Mouse (Mus musculus) kidney, adult 11 months (tissue): ENCODE data around the gene Nfkbil1.

Experiments used
- DNase-seq: peaks from one replicate; pipeline ENCODE4 v3.0.0; 2022

Nfkbil1 gene

DNA sequence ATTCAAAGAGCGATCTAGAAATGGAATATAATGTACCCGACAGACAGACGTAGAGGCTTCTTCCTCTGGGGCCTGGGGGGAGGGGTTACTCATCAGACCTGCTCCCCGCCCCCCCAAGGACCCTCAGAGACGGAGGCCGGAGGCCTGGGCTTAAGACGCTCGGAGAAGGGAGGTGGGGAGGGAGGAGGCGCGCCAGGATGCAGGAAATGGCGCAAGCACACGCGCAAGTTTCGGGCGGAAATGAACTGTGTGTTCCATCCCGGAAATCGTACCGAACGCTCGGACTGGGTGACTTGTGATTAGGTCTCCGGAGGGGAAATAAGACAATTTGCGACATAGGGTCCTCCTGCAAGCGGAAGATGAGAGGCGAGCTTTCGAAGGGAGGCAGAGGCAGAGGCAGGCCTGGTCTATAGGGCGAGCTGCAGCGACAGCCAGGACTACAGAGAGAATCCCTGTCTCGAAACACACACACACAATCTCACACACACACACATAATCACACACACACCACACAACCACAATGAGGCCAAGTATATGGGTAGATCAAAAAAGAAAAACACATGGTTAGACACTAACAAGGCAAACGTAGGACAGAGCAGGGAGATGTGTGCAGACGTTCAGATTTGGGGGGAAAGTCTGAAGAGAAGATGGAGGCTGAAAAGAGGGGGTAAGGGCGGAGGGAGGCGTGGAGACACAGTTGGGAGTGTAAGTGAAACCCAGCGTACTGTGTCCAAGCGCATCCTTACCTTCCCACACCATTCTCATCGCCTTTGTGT is at the start of gene Nfkbil1:
Gene Nfkbil1, minus strand, starts transcription at position 179 of the 776 bp plus-strand sequence.
- DNase-seq, result peak; percentile 92

DNA sequence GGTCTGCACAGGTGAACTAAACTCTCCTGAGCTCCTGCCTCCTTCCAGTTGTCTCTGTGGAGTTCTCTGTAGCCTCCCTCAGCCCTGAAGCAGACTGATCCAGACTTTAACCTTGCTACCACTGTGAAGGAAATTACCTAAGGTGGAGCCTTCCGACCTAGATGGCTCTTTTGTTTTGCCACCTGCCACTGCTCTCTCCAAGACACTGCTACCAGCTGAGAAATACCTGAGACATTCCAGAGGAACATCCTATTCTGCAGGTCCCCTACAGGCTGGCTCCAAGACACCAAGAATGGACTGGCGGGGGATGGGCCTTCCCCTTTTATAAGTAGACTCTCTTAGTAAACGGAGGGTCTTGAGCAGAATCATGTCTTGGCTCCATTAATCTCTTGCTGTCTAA is 44.7 kb upstream of the Nfkbil1 start:
- no peak for DNase-seq

DNA sequence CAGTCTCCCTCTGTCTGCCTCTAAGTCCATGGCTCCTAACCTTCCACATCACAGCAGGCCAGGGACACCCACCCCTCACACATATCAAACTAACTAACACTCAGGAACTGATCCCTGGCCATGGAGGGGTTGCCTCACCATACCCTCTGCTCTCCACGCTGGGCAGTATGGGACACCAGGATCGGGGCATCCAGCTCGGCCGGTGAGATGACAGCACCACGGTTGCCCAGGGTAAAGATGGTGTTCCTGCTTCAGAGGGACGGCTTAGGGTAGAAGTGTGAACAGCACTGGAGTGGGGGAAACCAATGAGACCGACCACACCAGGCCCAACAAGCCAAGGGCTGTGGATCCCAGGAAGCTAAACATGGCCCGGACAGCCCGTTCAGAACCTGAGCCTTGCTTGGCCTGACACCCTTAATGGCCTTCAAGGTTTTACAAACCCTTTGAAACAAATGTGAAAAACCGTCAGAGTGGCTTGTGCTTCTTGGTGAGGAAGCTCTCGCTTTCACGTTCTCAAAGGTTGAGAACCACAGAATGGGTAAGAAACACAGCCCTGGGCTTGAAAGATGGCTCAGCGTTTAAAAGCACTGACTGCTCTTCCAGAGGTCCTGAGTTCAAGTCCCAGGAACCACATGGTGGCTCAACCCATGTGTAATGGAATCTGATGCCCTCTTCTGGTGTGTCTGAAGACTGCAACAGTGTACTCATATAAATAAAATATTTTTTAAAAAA is 43.5 kb upstream of the Nfkbil1 start:
- no peak for DNase-seq

DNA sequence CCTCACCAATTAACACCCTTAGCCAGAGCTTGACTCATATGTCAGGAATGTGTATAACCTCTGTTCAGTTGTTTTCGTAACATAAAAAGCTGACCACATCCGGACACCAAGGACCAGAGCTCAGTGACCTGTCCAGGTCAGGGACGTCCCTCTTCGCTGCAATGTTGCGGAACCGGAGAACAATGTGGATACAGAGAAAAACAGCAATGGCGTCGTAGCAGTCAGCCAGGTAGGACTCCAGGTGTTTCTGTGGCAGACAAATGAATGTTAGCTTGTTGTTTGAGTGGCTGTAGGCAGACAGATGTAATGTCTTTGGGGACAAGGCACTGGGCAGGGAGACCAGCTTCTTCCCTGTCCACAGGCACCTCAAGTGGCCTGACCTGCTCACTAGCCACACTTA is 42.5 kb upstream of the Nfkbil1 start:
- DNase-seq, result no peak

- no peak for DNase-seq
These were observed 40.8 kb upstream of the Nfkbil1 start for GRCm38 (mm10) chr17:35276304-35276864.

GRCm38 (mm10) chr17:35274770-35275169 is 39.2 kb upstream of the Nfkbil1 start:
- DNase-seq, result peak; percentile 78

DNA sequence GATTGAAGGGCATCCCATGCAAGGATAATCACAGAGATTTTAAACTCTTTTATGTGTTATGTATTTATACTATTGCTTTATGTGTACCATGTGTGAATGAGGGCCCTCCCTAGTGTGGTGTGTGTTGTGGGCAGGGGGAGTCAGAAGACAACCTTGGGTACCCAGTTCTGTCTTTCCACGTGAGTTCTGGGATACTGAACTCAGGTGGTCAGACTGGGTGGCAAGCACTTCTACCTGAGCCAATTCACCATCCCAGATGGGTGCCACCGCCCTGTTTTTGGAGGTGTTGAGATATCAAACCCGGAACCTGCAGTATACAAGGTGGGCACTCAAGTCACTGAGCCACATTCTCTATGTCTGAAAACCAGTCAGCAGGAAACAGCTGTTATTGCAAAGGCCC is 36.7 kb upstream of the Nfkbil1 start:
- no peak for DNase-seq

DNA sequence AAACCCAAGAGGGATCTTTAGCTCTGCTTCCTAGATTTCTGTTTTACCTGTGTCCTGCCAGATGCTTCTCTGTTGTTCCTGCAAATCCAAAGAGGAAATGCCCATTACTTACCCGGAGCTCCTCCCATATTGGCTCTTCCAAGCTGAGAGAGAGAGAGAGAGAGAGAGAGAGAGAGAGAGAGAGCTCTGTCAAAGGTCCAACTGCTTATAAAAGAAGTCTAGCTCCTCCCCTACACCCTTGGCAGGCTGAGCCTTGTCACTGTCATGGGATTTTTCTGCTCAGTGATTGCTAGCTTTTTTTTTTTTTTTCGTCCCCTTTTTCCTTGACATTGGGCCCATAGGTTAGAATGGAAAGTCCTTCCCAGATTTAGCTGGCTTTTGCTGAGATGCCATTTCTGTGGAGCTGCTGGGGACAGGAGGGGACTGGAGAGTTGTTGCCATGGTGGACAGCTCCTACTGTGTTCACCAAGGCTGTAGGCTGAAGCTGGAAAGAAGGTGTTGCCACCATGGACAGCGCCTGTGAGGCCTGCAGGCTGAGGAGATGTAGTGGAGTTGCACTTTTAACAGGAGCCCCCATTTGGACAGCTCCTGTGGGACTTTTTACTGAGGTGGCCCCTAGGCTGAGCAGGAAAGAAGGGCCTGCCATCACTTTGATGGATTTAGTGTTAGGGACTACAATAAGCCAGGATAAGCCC is 34.2 kb upstream of the Nfkbil1 start:
- no peak for DNase-seq

DNA sequence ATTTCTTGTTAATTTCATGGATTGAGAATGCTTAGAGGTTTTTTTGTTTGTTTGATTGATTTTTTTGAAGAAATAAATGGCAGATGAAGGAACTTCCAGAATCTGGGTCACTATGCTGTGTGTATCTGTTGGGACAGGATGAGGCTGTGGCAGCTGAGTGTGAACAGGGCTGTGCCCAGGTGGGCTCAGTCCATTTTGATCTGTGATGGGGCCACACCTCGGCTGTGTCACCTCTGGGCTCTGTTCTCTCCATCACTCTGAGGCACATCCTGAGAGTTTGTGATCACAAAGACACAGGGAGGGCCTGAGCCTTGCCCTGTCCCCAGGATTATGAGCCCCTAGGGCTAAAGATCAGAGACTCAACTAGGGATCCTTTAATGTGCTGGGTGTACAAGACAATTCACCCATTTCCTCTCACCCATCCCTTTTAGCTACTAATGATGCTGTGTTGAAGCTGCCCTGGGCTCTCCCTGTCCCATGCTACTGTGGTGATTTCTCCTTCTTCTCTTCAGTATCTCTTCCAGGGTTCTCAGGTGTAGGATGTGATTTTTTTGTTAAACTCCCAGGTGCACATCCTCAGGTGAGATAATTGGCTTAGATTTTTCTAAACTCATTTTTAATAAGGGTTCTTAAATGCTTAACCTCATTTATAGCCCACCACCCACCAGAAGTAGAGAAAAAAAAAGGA is 32.0 kb upstream of the Nfkbil1 start:
- no peak for DNase-seq

DNA sequence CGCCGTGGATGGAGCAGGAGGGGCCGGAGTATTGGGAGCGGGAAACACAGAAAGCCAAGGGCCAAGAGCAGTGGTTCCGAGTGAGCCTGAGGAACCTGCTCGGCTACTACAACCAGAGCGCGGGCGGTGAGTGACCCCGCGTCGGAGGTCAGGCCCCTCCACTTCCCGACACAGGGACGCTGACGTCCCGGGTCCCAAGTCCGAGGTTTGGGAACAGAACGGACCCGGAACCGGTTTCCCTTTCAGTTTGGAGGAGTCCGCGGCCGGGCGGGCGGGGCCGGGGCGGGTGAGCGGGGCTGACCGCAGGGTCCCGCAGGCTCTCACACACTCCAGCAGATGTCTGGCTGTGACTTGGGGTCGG is 27.9 kb upstream of the Nfkbil1 start:
- DNase-seq, result no peak

DNA sequence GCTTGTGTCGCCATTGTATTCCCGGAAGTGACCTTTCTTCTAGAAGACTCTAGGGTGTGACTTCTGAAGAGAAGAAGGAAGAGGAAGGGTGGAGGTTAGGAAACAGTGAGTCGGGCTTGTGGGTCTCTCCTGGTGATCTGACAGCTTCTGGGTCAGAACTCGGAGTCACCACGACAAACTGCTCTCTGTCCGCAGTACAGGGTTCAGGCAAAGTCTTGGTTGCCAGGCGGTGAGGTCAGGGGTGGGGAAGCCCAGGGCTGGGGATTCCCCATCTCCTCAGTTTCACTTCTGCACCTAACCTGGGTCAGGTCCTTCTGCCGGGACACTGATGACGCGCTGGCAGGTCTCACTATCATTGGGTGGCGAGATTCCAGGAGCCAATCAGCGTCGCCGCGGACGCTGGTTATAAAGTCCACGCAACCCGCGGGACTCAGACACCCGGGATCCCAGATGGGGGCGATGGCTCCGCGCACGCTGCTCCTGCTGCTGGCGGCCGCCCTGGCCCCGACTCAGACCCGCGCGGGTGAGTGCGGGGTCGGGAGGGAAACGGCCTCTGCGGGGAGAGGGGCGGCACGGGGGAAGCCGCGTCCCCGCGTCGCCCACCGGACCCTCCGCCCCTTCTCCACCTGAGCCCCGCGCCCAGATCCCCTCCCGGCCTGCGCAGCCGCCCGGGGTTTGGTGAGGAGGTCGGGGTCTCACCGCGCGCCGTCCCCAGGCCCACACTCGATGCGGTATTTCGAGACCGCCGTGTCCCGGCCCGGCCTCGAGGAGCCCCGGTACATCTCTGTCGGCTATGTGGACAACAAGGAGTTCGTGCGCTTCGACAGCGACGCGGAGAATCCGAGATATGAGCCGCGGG is 27.3 kb upstream of the Nfkbil1 start, which contains the start of gene H2-D1:
Gene H2-D1, plus strand, starts transcription at position 67 of the 859 bp plus-strand sequence.
- peak; percentile 96 for DNase-seq

GRCm38 (mm10) chr17:35261651-35262050 is 26.1 kb upstream of the Nfkbil1 start:
- no peak for DNase-seq

DNA sequence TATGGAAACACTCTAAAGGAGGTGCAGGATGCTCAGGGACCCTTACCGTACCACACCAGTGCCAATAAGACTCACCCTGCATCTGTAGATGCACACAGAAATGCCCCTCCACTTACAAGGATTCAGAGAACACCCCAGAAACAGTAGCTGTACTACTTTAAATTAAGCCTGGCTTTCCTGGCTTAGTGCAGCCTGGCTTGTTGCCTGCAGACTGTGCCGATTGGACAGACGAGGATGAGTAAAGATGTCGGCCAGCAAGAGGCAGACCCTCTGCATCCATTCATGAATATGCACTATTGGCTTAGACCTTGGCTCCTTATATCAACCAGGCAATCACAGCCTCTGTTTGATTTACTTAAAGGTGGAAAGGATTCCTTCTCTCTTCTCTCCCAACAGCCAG is 24.0 kb upstream of the Nfkbil1 start:
- no peak for DNase-seq

- peak; percentile 66 for DNase-seq
These were observed 23.2 kb upstream of the Nfkbil1 start for GRCm38 (mm10) chr17:35258492-35259478.

DNA sequence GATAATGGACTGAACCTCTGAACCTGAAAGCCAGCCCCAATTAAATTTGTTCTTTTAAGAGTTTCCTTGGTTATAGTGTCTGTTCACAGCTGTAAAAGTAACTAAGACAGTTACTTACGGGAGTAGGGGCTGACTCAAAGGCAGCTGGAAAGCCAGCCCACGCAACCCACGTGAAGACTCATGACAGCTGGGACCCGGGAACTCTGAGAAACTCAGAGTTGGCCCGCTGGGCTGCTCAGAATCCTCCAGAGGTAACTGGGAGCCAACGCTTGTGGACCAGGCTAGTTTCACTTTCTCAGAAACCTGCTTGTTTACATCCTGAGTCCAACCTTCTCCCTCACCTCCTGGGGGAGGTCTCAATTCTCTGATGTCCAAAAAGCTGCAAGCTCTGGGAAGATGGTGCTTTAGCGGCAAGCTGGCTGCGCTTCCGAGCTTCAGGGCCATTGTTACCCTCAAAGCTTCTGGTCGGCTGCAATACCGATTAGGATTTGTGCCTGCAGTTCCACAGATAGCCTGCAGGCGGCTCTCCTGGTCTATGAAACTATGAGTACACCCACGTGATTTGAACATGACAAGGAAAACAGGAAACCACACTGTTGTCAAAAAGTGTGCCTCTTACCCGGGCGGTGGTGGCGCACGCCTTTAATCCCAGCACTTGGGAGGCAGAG is 22.4 kb upstream of the Nfkbil1 start:
- DNase-seq, result peak; percentile 96

DNA sequence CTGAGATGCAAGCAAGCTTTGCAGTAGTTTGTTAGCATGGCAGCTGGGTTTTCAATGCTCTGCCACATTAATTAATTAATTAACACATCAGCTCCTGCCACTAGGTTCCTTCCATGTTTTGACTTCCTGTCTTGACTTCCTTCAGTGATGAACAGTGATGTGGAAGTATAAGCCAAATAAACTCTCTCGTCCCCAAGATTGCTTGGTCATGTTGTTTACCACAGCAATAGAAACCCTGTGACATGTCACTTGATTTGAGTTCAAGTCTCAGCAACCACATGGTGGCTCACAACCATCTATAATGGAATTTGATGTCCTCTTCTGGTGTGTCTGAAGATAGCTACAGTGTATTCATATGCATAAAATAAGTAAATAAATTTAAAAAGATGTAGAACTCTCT is 21.8 kb upstream of the Nfkbil1 start:
- peak; percentile 1 for DNase-seq

GRCm38 (mm10) chr17:35255704-35256103 is 20.1 kb upstream of the Nfkbil1 start:
- DNase-seq, result peak; percentile 2

GRCm38 (mm10) chr17:35255301-35255700 is 19.7 kb upstream of the Nfkbil1 start:
- DNase-seq, result no peak

DNA sequence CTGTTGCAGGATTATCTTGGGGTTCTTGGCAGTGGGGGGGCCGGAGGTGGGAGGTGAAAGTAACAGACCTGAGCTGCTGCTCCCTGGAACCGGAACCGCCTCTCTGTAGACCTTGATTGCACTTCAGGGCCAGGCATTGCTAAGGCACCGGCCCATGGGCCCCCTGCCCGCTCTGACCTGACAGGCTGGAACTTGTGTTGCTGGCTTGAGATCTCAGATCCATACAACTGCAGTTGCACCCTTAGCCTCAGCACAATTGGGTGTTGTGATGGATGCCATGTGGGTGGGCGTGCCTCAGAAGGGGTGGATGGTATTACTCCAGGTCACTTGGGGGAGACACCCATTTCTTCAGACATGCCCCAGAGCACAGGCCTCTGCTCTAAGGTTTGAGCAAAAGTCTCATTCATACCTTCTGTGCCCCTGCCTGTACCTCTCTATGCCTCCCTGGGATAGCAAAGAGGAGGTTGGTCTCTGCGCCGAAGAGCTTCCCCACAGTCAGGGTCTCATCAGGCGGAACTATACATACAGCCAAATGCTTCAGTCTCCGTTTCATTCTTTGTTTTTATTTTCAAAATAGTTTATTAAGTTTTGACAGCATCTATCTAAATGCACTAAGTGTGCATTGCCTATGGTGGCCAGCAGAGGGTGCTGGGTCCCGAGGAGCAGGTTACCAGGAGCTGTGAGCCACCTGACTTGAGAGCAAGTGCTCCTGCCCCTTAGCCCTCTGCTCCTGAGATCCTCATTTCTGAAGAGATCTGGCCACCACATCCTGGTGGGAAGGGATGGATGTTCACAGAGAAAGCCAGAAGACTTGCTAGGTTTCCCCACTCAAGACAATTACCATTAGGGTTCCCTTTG is 18.9 kb upstream of the Nfkbil1 start:
- DNase-seq, result peak; percentile 63
